Mouse (Mus musculus) left cerebral cortex, adult 2 months (tissue): ENCODE data around the gene Abraxas2. TPM values are rescaled to one million over a fixed set of nuclear protein-coding genes. Genes with fewer than 3 reads are reported as not detected.
A peak's percentile ranks its signal among the peaks of the same experiment; 100 is the strongest.

ENCODE experiments used
- DNase-seq, 2 experiments: peaks; one replicate each; pipeline ENCODE4 v3.0.0; 2021 to 2022; ENCODE audit warnings: low spot score in 2 of 2, mixed read lengths in 1 of 2; ENCODE audit errors: extremely low spot score in 1 of 2
- H3K27ac ChIP-seq: fragments of 200-600 bp; 2 replicates; pipeline ENCODE4 v1.8.1; 2022
- H3K4me3 ChIP-seq: fragments of 200-600 bp; 2 replicates; pipeline ENCODE4 v1.8.1; 2022
- CTCF ChIP-seq: fragments of 200-600 bp; IDR thresholded peaks from 2 replicates; pipeline ENCODE4 v1.8.1; 2022; ENCODE audit warnings: antibody characterized with exemption, mild to moderate bottlenecking, moderate library complexity
- intact Hi-C: fragments of 180-260 bp; cut with DNase I; formaldehyde crosslinking; loops from one replicate; pipeline ENCODE4 v1.15.1; 2025
- total RNA-seq, 2 experiments: library from RNA; stranded (reverse); gene quantifications; 2 replicates each; pipeline ENCODE4 v1.2.3; 2021

The Abraxas2 gene
- total RNA-seq, 2 experiments from 2014 or later, result 26.6 to 27.6 TPM

DNA sequence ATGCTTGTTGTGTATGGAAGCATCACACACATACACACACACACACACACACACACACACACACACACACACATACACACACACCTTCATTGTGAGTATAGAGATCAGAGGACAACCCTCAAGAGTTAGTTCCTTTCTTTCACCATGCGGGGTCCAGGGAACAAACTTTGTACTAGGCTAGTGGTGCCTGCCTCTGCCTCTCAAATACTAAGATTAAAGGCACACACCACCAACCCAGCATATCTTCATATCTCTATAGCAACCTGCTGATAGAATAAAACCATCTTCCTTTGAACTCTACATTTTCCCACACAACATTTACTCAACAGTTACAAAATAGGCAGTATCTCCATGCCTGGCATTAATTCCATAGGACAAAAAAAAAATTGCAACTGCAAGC is 2.9 kb upstream of the Abraxas2 start:
- Histone ChIP-seq H3K27ac (no peak overlapping the region), H3K4me3 (no peak overlapping the region)
- no peak for TF ChIP-seq CTCF
- DNase-seq, result no peak
- intact Hi-C loops, result loop anchor here (10.0 kb wide), 1 partner anchor 779 kb away; the partner anchor contains the start of gene Edrf1

DNA sequence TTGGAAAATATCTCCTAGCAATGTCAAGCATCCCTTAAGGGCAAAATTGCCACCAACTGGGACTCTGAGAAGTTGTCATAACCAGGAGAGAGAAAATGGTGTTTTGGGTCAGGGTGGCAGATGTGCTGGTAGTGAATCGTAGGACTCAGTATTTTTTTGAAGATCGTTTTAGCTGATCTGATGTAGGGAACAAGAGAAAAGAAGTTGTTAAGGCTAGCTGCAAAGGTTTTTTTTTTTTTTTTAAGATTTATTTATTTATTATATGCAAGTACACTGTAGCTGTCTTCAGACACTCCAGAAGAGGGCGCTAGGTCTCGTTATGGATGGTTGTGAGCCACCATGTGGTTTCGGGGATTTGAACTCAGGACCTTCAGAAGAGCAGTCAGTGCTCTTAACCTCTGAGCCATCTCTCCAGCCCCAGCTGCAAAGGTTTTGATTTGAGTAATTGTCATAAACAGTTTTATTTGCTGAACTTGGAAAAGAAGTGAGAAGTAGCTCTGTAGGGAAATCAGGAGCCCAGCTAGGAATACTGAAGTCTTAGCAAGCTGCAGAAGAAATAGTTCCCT is 899 bp upstream of the Abraxas2 start:
- H3K27ac ChIP-seq, result no peak overlapping the region
- TF ChIP-seq CTCF, result peak; percentile 19
- intact Hi-C loops, result loop anchor here (2.0 to 10.0 kb wide), 2 partner anchors 73 to 777 kb away; partner anchors contain the start of genes Edrf1 and Zranb1
- H3K4me3 ChIP-seq, result no peak overlapping the region
- no peak for DNase-seq

DNA sequence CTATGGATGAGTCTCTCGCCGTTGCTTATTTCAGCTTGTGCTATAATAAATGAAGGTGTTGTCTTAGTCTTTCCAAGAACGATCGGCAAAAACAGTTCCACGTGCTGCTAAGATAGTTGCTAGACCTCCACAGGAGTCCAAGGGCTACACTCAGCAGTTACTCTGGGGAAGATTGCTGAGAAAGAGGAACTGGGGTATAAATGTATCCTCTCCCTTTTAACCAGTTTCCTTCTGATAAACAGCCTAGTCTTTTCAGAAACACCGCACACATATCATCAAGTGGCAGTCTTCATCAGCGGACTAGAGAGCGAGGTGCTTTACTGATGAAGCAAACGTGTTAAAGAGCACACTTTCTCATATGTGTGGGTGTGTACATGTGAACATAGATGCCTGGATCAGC is 7.3 kb downstream of the Abraxas2 start:
- no peak overlapping the region for H3K27ac ChIP-seq
- intact Hi-C loops, result no loop called here
- TF ChIP-seq CTCF, result no peak
- H3K4me3 ChIP-seq, result no peak overlapping the region
- DNase-seq, result no peak

DNA sequence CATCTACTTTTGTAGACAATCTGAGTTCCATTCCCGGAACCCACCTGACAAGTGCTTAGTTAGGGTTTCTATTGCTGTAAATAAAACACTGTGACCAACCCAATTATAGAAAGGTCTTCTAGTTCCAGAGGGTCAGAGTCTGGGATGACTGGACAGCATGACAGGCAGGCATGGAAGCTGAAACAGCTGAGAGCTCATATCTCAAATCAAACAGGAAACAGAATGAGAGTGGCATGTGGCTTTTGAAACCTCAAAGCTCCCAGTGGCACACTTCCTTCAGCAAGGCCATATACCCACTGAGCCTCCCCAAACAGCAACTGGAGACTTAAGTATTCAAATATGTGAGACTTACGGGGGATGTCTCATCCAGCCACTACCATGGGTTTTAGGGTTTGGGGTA is 14.0 kb downstream of the Abraxas2 start:
- Histone ChIP-seq H3K4me3 (no peak overlapping the region), H3K27ac (no peak overlapping the region)
- intact Hi-C loops, result no loop called here
- TF ChIP-seq CTCF, result no peak
- no peak for DNase-seq

DNA sequence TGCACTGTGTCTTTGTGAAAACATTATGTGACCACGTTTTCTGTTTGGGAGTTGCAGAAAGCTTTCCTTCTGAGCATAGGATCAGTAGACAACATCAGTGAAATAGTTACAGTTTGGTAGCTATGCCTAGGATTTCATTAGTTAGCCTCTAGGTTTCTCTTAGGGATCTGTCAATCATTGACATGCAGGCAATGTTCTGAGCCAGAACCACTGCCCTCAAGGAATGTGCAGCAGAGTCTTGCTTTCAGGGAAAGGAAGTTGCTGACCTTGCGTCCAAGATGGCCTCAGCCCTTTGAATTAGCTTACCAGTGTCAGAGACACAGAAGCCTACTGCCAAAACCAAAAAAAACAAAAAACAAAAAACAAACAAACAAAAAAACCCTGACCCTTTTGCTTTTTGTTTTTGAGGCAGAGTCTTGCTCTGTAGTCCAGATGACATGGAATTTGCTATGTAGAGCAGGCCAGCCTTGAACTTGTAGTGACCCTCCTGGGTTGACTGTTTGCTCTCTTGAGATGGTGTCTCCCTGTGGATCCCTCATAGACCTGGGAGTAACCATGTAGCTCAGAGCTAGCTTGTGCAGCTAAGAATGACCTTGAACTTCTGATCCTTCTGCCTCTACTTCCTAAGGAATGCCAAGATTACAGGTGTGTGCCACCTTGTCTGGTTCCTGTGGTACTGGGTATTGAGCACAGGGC is 16.5 kb downstream of the Abraxas2 start:
- Histone ChIP-seq H3K27ac (no peak overlapping the region), H3K4me3 (no peak overlapping the region)
- TF ChIP-seq CTCF, result no peak
- intact Hi-C loops, result no loop called here
- DNase-seq, result no peak

DNA sequence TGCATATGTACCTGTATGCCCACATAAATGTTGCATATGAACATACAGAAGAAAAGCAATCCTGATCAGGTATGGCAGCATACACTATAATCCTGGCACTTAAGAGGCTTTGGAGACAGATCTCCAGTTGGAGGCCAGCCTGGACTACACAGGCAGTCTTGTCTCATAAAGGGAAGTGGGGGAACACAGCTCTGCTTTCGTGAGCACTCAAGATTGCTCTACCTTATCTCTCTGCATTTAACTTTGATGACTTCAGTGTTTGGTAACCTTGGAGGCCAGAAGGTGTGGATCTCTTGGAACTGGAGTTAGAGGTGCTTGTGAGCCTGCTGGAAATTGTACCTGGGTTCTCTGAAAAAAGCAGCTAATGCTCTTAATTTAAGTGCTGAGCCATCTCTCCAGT is 21.3 kb downstream of the Abraxas2 start:
- H3K27ac ChIP-seq, result no peak overlapping the region
- no peak for TF ChIP-seq CTCF
- DNase-seq, result no peak
- intact Hi-C loops, result no loop called here
- no peak overlapping the region for H3K4me3 ChIP-seq

DNA sequence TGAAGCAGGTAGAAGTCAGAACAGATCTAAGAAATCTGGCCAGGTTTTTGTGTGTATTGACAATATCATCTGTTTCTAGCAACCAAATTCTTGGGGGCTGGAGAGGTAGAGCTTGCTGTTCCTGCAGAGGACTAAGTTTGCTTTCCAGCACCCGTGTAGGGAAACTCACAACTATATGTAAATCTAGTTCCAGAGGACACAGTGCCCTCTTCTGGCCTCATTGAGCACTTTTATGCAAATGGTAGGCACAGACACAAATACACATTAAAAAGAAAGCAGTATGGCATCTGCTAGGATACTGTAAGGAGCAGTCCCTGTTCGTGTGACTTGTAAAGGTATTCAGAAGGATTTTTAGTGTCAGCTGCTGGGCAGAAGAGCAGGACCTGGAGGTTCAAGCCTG is 23.3 kb downstream of the Abraxas2 start:
- Histone ChIP-seq H3K4me3 (no peak overlapping the region), H3K27ac (no peak overlapping the region)
- peak; percentile 40 for TF ChIP-seq CTCF
- intact Hi-C loops, result no loop called here
- DNase-seq, result no peak

DNA sequence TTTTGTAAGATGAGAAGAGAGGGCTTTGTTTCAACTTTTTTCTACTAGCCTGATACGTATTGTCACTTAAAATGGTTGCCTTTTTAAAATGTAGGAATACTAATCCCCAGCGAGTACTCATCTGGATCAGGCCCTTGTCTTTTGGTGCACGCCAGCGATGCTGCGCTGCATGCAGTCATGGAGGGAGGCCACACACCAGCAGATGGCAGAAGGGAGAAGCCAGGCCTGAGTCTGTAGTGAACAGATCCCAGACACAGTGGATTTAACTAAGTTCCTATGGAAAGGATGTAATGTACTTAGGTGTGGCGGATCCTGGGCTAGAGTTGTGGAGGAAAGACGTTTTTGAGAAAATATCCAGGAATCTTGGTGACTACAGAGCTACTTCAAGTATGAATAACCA is 25.0 kb downstream of the Abraxas2 start:
- H3K4me3 ChIP-seq, result no peak overlapping the region
- peak; percentile 50 for TF ChIP-seq CTCF
- peak in 1 of 2 experiments; percentile 24 for DNase-seq
- no peak overlapping the region for H3K27ac ChIP-seq
- intact Hi-C loops, result no loop called here

DNA sequence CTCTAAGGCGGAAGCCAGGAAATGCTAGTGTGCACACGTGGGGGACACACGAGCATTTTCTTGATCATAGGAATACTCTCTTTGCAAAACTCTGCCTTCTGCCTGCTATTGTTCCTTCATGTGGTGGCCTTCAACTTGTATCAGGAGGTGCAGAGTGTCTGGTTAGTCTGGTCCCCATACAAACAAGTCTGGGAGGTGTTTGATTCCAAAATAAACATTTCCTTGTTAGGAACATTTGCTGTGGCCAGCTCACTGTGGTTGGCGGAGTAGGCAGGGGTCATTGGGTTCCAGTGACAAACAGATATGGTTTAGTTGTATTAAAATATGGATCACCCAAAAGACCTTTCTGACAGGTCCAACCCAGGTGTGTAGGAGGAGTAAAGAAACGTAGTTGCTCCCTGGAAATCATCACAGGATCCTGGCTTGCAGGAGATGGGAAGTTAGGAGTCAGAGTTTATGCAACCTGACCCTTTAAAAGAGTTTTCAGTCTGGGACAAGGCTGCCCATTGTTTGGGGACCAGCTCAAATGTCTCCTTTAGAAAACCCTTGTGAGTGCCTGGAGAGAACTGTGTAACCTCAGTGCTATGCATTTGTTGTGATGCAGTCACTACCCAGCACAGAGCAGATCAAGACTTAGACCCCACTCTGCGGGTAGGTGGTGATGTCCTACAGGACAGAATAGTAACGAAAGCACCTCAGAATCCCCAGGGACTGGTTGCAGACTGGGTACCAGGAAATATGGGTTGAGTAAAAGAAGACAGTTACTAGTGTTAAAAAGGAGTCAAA is 28.2 kb downstream of the Abraxas2 start:
- intact Hi-C loops, result loop anchor here (2.0 kb wide), 1 partner anchor 116 kb away; no protein-coding TSS in a partner anchor
- H3K4me3 ChIP-seq, result no peak overlapping the region
- DNase-seq, result no peak
- TF ChIP-seq CTCF, result no peak
- H3K27ac ChIP-seq, result no peak overlapping the region

DNA sequence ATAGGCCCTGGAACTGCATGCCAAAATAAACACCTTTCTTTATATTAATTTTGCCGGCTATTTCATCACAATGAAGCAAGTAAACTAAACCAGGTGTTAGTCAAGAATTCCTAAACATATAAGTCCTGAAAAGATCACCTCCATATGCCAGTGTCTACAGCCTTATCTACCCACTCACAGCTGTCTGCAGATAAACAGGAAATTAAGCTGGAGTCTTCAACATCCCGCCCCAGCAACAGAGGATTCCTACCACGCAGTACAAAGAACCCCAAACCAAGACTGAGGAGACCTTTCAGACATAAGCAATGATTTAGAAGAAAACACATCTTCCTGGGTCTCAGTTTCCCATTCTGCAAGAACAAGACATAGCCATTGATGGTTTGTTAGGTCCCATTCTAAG is 29.0 kb downstream of the Abraxas2 start:
- Histone ChIP-seq H3K27ac (no peak overlapping the region), H3K4me3 (no peak overlapping the region)
- TF ChIP-seq CTCF, result no peak
- DNase-seq, result no peak
- intact Hi-C loops, result no loop called here

DNA sequence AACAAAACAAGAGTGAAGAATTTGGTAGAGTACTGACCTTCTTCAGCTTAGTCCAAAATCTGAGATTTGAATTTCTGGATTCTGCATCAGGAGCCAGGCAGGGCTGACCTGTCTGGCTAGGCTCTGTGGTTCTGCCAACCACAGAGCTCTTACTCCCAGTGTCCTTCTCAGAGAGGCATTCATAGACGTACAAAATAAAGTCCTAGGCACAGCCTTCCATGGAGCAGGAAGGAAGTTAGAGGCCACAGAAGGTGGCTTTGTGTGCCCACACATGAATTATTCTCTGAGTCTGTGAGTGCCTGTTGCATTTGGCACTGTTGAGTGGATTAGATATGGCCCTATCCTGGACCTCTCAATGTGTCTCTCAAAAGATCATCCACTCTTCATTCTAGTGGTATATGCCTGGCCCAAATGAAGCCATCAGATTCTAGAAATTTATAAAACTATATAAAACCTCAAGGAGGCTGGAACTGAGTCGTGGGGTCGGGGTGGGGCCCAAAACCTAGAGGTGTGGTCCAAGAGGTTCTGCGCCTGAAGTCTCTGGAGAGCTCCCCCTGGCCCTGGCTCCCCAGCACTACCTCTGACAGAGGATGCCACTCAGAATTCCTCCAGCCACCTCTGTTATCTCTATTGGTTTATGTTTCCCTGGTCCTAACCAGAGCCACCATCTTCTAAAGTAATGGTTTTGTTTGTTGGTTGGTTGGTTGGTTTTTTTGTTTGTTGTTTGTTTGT is 29.7 kb downstream of the Abraxas2 start:
- H3K4me3 ChIP-seq, result no peak overlapping the region
- no peak for DNase-seq

DNA sequence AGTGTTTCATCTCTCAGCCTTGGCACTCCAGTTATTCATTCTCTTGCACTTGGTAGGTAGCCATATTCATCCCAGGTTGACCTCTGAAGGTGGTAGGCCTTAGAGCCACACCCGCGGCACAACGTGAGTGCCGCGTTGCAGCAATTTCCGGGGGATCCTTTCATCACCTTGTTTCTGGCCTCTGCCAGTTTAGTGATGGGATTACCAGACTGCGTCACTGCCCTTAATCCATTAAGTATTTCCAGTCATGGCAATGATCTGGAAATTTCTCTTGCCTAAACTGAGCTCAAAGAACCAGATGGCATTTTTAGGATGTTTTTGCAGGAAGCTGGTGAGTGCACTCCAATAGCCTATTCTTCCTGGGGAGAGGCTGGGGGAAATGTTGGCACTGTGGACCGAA is 30.7 kb downstream of the Abraxas2 start:
- H3K27ac ChIP-seq, result no peak overlapping the region
- intact Hi-C loops, result no loop called here
- no peak for DNase-seq
- no peak overlapping the region for H3K4me3 ChIP-seq
- no peak for TF ChIP-seq CTCF

More for the DNA sequence above, 29.7 kb downstream of the Abraxas2 start:
- no peak overlapping the region for H3K27ac ChIP-seq
- intact Hi-C loops, result no loop called here
- no peak for TF ChIP-seq CTCF
